Mouse (Mus musculus) bone marrow macrophage, adult 2 months (primary cell): ENCODE data around the gene Trim38. TPM values are rescaled to one million over a fixed set of nuclear protein-coding genes. Genes with fewer than 3 reads are reported as not detected.

Experiments
- H3K27ac ChIP-seq: 2 replicates; pipeline ENCODE4 v1.5.1; 2012; ENCODE audit warnings: low read depth, low read length; ENCODE audit not compliant: insufficient read depth
- H3K4me1 ChIP-seq: 2 replicates; pipeline ENCODE4 v1.6.1; 2012; ENCODE audit warnings: low read length; ENCODE audit not compliant: control insufficient read depth, insufficient read depth
- H3K4me3 ChIP-seq: 2 replicates; pipeline ENCODE4 v1.5.1; 2012; ENCODE audit warnings: mild to moderate bottlenecking, low read length, moderate library complexity; ENCODE audit not compliant: insufficient read depth
- CTCF ChIP-seq: IDR thresholded peaks from 2 replicates; pipeline ENCODE4 v1.5.1; 2012; ENCODE audit warnings: low read depth, mild to moderate bottlenecking, low read length, moderate library complexity
- POLR2A ChIP-seq: IDR thresholded peaks from 2 replicates; pipeline ENCODE4 v1.6.1; 2012; ENCODE audit warnings: mild to moderate bottlenecking, low read depth, low read length, borderline replicate concordance
- polyA plus RNA-seq: library from polyadenylated mRNA; stranded (reverse); fragments of >200 nt; gene quantifications from 2 replicates; pipeline ENCODE4 v1.2.4, GENCODE M21; 2012; ENCODE audit not compliant: missing spikeins, insufficient read depth, insufficient read length

The Trim38 gene
- polyA plus RNA-seq, 1 experiment: not detected

- peak overlapping the region; percentile 26; the same call in 1 of the 2 replicates for H3K27ac ChIP-seq
- peaks cover 16% of the 10 kb centered on the region for H3K4me1 ChIP-seq
- no peak overlapping the region for H3K4me3 ChIP-seq
- TF ChIP-seq CTCF (no peak), POLR2A (no peak)
These were observed 16.2 kb upstream of the Trim38 start for GRCm38 (mm10) chr13:23753314-23754078.

- H3K4me1 ChIP-seq: peaks cover 11% of the 10 kb centered on the region
- H3K4me3 ChIP-seq: no peak overlapping the region
- peak overlapping the region; percentile 43 for H3K27ac ChIP-seq
- TF ChIP-seq CTCF: no peak
- TF ChIP-seq POLR2A: no peak
These were observed 14.7 kb upstream of the Trim38 start for GRCm38 (mm10) chr13:23755000-23755399.

DNA sequence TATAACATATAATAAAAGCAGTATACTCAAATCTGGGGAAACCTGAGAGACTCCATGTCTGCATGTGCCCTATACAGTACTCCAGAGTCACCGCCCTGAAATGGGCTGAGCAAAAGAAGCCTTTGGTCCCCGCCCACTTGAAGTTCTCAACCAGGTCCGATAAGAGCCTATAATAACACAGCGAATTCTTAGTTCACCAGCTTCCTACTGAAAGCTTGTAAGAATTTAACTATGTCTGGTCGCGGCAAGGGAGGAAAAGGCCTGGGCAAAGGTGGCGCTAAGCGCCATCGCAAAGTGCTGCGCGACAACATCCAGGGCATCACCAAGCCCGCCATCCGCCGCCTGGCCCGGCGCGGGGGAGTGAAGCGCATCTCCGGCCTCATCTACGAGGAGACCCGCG lies 12.9 kb upstream of the Trim38 start, which contains the start of gene Hist1h4b:
Hist1h4b (plus strand) TSS at position 224 of the 400 bp plus-strand sequence.
- Histone ChIP-seq H3K27ac (peak within 1 kb of the TSS; percentile 57), H3K4me1 (peaks cover 14% of the 10 kb centered on the region), H3K4me3 (peak within 1 kb of the TSS; percentile 48)
- TF ChIP-seq CTCF (no peak), POLR2A (peak; percentile 57; the same call in 1 of the 2 replicates)

DNA sequence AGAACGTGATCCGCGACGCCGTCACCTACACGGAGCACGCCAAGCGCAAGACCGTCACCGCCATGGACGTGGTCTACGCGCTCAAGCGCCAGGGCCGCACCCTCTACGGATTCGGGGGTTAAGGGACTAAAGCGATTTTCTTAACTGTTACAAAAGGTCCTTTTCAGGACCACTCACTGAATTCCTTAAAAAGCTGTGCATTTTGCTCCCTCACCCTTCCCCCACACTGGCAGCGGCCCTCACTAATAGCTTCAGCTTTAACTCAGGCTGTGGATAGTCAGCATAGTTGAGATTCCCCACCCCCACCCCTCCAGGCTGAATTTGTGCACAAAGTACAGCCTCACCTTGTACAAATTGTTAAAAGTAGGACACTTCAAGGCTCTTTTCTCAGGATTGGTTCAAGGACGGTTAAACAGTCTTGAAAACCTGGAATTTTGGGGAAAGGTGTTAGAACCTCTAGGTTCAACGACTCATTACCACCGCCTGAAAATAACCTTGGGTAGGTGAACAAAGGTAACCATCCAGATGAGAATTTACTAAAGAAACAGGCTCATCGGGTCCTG lies 12.4 kb upstream of the Trim38 start:
- TF ChIP-seq CTCF: no peak
- TF ChIP-seq POLR2A: no peak
- peaks cover 14% of the 10 kb centered on the region for H3K4me1 ChIP-seq
- H3K27ac ChIP-seq: peak overlapping the region; percentile 57
- peak overlapping the region; percentile 48 for H3K4me3 ChIP-seq

DNA sequence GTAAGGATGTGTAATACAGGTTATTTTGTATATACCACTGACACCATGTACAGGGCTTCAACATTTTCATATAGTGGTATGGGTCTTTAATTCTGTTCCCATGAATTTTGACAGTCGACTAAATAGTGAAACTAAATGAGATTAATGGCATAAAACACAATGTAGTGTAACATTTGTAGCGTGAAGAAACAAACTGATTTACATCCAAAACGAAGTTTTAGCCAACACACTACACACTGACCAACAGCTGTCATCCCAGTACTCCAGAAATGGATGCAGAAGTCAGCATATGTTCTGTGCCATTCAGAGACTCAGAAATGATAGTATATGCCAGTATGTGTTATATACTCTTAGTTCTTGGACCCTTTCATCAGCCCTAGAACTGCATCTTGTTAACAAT lies 11.8 kb upstream of the Trim38 start:
- no peak overlapping the region for H3K27ac ChIP-seq
- TF ChIP-seq POLR2A (no peak), CTCF (no peak)
- peaks cover 17% of the 10 kb centered on the region for H3K4me1 ChIP-seq
- no peak overlapping the region for H3K4me3 ChIP-seq

DNA sequence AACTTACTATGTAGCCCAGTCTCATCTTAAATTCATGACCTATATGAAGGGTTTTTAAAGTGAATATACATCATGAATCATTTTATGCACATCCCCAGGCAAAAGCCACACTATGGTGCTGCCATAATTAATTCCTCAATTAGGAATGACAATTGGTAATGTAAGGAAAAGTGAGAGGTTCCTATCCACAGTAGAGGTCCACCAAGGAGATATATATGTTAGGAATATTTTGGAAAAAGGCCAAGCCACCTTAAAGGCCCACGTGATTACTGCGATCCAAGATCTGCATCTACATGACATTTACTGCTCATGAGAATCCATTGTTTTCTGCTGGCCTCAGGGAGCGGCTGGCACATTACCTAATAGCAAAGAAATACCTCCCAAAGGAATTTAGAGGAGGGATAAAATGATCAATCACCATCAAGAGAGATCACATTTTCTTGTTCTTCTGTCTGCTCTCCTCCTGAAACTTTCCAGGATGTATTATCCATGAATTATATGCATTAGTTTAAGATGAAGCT lies 10.4 kb upstream of the Trim38 start:
- TF ChIP-seq POLR2A (no peak), CTCF (no peak)
- no peak overlapping the region for H3K27ac ChIP-seq
- H3K4me1 ChIP-seq: peaks cover 25% of the 10 kb centered on the region
- no peak overlapping the region for H3K4me3 ChIP-seq

DNA sequence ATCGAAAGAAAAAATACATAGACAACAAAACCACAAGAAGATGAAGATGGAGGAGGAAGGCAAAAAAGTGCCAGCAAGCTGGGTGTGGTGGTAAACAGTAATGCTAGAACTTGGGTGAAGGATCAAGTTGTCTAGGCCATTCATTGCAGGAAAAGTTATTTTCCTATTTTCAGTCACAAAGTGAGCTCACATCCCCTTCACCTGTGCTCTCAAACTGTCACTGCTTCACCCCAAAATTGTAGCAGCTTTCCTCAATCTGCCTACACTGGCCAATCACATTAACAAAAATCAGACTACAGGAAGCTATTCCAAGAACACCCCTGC lies 9.8 kb upstream of the Trim38 start:
- peaks cover 29% of the 10 kb centered on the region for H3K4me1 ChIP-seq
- TF ChIP-seq CTCF (no peak), POLR2A (no peak)
- peak overlapping the region; percentile 58; the same call in 1 of the 2 replicates for H3K4me3 ChIP-seq
- H3K27ac ChIP-seq: peak overlapping the region; percentile 40

DNA sequence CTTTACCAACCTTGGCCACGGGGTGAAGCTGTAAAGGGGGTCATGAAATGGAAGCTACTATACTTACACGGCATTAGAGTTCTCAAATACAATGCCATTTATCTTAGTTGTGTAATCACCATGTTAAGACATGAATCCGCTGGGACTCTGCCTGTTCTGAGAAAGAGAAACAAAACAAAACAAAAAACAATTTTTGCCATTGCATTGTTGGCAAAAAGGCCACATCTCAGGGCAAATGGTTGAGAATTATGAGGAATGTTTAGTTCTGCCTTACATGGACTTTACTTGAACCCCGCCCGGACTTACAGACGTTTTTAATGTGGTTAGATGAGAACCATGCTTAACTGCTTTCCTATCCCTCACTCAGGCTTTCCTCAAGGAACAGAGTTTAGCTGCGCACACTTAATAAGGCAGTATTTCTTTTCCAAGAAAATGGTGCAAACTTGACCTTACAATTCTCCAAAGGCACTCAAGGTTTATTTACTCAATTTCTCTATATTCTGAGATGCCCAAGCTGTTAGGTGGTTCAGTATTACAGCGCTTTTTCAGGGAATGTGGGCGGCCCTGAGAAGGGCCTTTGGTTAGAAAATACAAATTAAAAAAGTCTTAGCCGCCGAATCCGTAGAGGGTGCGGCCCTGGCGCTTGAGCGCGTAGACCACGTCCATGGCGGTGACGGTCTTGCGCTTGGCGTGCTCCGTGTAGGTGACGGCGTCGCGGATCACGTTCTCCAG lies 9.3 kb upstream of the Trim38 start:
- H3K4me1 ChIP-seq: peaks cover 25% of the 10 kb centered on the region
- no peak for TF ChIP-seq CTCF
- TF ChIP-seq POLR2A: no peak
- peak overlapping the region; percentile 40 for H3K27ac ChIP-seq
- H3K4me3 ChIP-seq: peak overlapping the region; percentile 58

DNA sequence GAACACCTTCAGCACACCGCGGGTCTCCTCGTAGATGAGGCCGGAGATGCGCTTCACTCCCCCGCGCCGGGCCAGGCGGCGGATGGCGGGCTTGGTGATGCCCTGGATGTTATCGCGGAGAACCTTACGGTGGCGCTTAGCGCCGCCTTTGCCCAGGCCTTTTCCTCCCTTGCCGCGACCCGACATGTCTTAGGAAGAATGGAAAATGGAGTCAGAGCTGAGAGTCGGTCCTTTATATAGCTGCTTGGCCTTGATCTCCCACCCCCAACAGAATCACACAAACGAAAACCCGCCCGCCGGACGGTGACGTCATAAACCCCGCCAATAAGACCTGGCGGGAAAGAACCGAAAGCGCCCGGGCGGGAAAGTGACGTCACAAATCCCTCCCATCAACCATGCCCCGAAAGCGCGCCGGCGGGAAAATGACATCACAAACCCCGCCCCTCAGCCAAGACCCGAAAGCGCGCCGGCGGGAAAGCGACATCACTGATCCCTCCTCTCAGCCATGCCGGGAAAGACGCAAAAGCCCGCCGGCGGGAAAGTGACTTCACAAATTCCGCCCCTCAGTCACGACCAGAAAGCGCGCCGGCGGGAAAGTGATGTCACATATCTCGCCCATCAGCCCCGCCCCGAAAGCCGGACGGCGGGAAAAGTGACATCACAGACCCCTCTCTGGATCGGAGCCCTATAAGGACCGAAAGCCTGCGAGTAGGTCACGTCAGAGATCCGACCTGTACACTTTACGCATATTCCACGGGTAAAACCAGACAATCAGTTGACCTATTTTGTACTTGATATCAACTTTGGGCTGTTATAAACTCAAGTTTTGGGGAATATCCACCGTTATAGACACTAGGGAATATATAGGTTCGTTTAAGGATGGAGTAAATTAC lies 8.5 kb upstream of the Trim38 start, which contains the start of gene Hist1h4a:
Hist1h4a (minus strand) TSS at position 259 of the 893 bp plus-strand sequence.
- Histone ChIP-seq H3K27ac (peak within 1 kb of the TSS; percentile 72), H3K4me3 (peak within 1 kb of the TSS; percentile 58), H3K4me1 (peaks cover 22% of the 10 kb centered on the region)
- TF ChIP-seq POLR2A (0 out of 2 replicates have a peak, but pooled peaks have one; percentile 54), CTCF (no peak)

DNA sequence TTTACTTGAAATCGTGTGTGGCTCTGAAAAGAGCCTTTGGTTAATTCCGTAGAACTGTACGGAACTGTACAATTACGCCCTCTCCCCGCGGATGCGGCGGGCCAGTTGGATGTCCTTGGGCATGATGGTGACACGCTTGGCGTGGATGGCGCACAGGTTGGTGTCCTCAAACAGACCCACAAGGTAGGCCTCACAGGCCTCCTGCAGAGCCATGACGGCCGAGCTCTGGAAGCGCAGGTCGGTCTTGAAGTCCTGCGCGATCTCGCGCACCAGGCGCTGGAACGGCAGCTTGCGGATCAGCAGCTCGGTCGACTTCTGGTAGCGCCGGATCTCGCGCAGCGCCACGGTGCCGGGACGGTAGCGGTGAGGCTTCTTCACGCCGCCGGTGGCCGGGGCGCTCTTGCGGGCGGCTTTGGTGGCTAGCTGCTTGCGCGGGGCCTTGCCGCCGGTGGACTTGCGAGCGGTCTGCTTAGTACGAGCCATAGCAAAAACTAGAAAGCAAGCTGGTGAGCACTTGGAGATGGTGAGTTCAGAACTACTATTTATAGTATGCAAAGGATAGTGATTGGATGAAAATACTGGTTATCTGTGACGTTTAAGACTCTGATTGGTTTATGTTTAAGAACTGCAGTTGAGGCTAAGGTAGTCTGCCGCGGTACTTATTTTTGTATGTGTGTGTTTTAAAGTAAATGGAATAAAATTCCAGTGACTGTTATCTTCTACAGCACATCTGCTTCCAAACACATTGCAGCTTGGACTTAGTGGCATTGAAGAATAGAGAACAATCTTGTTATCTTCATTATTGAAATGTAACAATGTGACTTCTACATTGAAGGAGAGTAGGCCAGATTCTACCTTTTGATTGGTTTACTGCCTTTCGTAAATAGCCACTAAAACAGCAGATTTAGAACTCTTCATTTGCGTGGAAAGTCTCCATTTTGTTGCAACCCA lies 7.6 kb upstream of the Trim38 start, which contains the start of gene Hist1h3a:
Hist1h3a (minus strand) TSS at position 516 of the 951 bp plus-strand sequence.
- peaks cover 22% of the 10 kb centered on the region for H3K4me1 ChIP-seq
- H3K27ac ChIP-seq: peak within 1 kb of the TSS; percentile 72
- H3K4me3 ChIP-seq: peak within 1 kb of the TSS; percentile 59
